Mouse (Mus musculus): ENCODE results near the gene Dnm3. TPM values are rescaled to one million over a fixed set of nuclear protein-coding genes. Genes with fewer than 3 reads are reported as not detected.

The Dnm3 gene
- total RNA-seq, 1 experiment, result 0.49 TPM

DNA sequence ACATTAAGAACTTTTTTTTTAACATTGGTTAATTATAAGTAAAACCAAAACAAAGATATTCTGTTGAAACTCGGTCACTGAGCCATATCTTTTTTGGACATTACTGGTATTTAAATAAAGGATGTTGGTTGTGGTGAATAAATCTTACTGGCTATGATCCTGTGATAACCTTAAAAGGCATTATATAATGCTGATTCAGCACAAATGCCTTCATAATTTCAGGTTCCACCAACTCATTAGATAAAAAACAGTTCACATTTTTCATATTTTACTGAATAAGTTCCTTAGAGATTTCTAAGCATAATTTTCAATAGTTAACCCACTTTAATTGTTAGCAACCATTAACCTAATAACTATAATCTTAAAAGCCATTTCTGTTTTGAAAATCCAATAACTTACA lies 4.9 kb downstream of the Dnm3 start:
- TF ChIP-seq MAFK (IDR thresholded peaks at IDR 0.05; ENCODE audit: insufficient read depth, low read depth, low read length) (peak; percentile 94), ZC3H11A (IDR thresholded peaks at IDR 0.05; ENCODE audit: borderline replicate concordance, low read depth, low read length) (no peak)
- no peak overlapping the region for H3K4me3 ChIP-seq (ENCODE audit: insufficient read depth in 1 of 2, low read depth in 1 of 2, low read length in 2 of 2, poor library complexity in 1 of 2, severe bottlenecking in 1 of 2)
- H3K9ac ChIP-seq (ENCODE audit: insufficient read depth, low read depth, low read length, poor library complexity, severe bottlenecking), result no peak overlapping the region
- H3K4me1 ChIP-seq (ENCODE audit: control insufficient read depth in 2 of 2, insufficient read depth in 2 of 2, low read length in 2 of 2, poor library complexity in 1 of 2), result no peaks in the 10 kb centered on the region
- no peaks in the 10 kb centered on the region for H3K9me3 ChIP-seq (ENCODE audit: control insufficient read depth, insufficient read depth, low read depth, low read length)
- no peaks in the 10 kb centered on the region for H3K36me3 ChIP-seq (ENCODE audit: control insufficient read depth, insufficient read depth, low read length, poor library complexity, severe bottlenecking)
- H3K27ac ChIP-seq (ENCODE audit: insufficient read depth, low read depth, low read length, poor library complexity, severe bottlenecking), result no peak overlapping the region
- in situ Hi-C loops (cut with MboI; ENCODE audit: low sequenced_read_pairs in 2 of 2, unreplicated experiment in 2 of 2), result no loop called here
- no peak for DNase-seq (ENCODE audit: low read depth, low spot score)

DNA sequence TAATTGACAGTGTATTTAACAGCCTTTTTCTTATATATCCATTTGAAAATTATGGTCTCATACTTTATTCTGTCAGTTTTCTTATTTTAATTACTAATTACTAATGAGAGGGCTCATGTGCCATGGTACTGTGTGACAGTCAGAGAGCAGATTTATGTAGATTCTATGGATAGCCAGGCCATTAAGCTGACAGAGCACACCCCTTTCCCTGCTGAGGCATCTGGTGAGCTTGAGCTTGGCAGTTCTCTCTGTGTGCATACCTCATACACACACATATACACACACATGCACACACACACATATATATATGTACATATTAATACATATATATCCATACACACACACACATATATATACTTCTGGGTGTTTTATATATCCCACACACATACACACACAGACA lies 6.7 kb downstream of the Dnm3 start:
- Histone ChIP-seq H3K9ac (ENCODE audit: insufficient read depth, low read depth, low read length, poor library complexity, severe bottlenecking) (no peak overlapping the region), H3K27ac (ENCODE audit: insufficient read depth, low read depth, low read length, poor library complexity, severe bottlenecking) (no peak overlapping the region), H3K4me1 (ENCODE audit: control insufficient read depth in 2 of 2, insufficient read depth in 2 of 2, low read length in 2 of 2, poor library complexity in 1 of 2) (no peaks in the 10 kb centered on the region), H3K9me3 (ENCODE audit: control insufficient read depth, insufficient read depth, low read depth, low read length) (no peaks in the 10 kb centered on the region), H3K4me3 (ENCODE audit: insufficient read depth in 1 of 2, low read depth in 1 of 2, low read length in 2 of 2, poor library complexity in 1 of 2, severe bottlenecking in 1 of 2) (no peak overlapping the region), H3K36me3 (ENCODE audit: control insufficient read depth, insufficient read depth, low read length, poor library complexity, severe bottlenecking) (no peaks in the 10 kb centered on the region)
- TF ChIP-seq ZC3H11A (IDR thresholded peaks at IDR 0.05; ENCODE audit: borderline replicate concordance, low read depth, low read length), result no peak
- TF ChIP-seq ZNF384 (IDR thresholded peaks at IDR 0.05; ENCODE audit: low read depth, low read length), result no peak
- no peak for TF ChIP-seq CHD2 (IDR thresholded peaks at IDR 0.05; ENCODE audit: low read depth, low read length)
- TF ChIP-seq MAFK (IDR thresholded peaks at IDR 0.05; ENCODE audit: insufficient read depth, low read depth, low read length), result no peak
- no peak for TF ChIP-seq HCFC1 (IDR thresholded peaks at IDR 0.05; ENCODE audit: borderline replicate concordance, insufficient read depth, low read length)
- in situ Hi-C loops (cut with MboI; ENCODE audit: low sequenced_read_pairs in 2 of 2, unreplicated experiment in 2 of 2), result no loop called here
- DNase-seq (ENCODE audit: low read depth, low spot score), result no peak

DNA sequence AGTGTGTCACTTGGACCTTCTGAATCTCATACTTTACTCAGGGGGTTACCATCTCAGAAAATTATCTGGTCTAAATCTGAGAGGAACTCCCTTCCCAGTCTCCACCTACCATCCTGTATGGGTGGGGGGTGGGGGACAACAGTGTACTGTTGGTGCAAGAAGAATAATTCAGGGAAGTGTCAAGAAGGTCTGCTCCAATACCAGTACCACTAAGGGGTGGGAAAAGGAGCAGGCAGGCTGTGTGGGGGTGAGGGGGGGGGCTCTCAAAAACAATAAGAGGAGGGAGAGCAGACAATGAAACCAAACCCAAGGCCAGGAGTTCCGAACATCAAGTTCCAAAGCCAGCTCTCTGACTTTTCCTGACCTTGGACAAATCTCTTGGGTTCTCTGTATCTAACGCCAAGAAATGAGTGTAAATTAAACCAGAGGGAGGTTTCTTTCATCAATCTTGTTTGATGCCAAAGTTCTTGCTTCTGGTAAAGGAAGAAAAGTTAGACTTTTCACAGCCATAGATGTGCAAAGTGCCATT lies 8.0 kb downstream of the Dnm3 start:
- Histone ChIP-seq H3K4me3 (ENCODE audit: insufficient read depth in 1 of 2, low read depth in 1 of 2, low read length in 2 of 2, poor library complexity in 1 of 2, severe bottlenecking in 1 of 2) (no peak overlapping the region), H3K9ac (ENCODE audit: insufficient read depth, low read depth, low read length, poor library complexity, severe bottlenecking) (no peak overlapping the region), H3K27ac (ENCODE audit: insufficient read depth, low read depth, low read length, poor library complexity, severe bottlenecking) (no peak overlapping the region), H3K4me1 (ENCODE audit: control insufficient read depth in 2 of 2, insufficient read depth in 2 of 2, low read length in 2 of 2, poor library complexity in 1 of 2) (no peaks in the 10 kb centered on the region), H3K9me3 (ENCODE audit: control insufficient read depth, insufficient read depth, low read depth, low read length) (no peaks in the 10 kb centered on the region), H3K36me3 (ENCODE audit: control insufficient read depth, insufficient read depth, low read length, poor library complexity, severe bottlenecking) (no peaks in the 10 kb centered on the region)
- no peak for DNase-seq (ENCODE audit: low read depth, low spot score)
- no peak for TF ChIP-seq HCFC1 (IDR thresholded peaks at IDR 0.05; ENCODE audit: borderline replicate concordance, insufficient read depth, low read length)
- no peak for TF ChIP-seq ZC3H11A (IDR thresholded peaks at IDR 0.05; ENCODE audit: borderline replicate concordance, low read depth, low read length)
- no peak for TF ChIP-seq CHD2 (IDR thresholded peaks at IDR 0.05; ENCODE audit: low read depth, low read length)
- no peak for TF ChIP-seq MAFK (IDR thresholded peaks at IDR 0.05; ENCODE audit: insufficient read depth, low read depth, low read length)
- TF ChIP-seq ZNF384 (IDR thresholded peaks at IDR 0.05; ENCODE audit: low read depth, low read length), result no peak
- in situ Hi-C loops (cut with MboI; ENCODE audit: low sequenced_read_pairs in 2 of 2, unreplicated experiment in 2 of 2), result no loop called here

DNA sequence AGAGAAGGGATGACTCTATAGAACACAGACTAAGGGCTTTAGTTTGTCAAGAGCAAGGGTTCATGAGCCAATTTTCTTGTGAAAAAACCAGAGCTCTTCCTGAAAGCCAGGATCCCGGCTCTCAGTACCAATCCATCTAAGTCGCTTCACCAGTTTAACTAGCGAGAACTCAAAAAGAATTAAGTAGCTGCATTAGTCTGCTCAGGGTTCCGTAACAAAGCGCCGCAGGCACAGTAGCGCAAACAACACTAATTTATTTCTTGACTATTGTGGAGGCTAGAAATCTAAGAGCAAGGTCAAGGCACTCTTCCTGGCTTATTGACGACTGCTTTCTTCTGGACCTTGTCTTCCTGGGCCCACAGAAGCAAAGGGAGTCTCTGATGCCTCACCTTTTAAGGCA lies 14.2 kb downstream of the Dnm3 start:
- no peaks in the 10 kb centered on the region for H3K9me3 ChIP-seq (ENCODE audit: control insufficient read depth, insufficient read depth, low read depth, low read length)
- no peaks in the 10 kb centered on the region for H3K36me3 ChIP-seq (ENCODE audit: control insufficient read depth, insufficient read depth, low read length, poor library complexity, severe bottlenecking)
- DNase-seq (ENCODE audit: low read depth, low spot score), result no peak
- H3K4me1 ChIP-seq (ENCODE audit: control insufficient read depth in 2 of 2, insufficient read depth in 2 of 2, low read length in 2 of 2, poor library complexity in 1 of 2), result no peaks in the 10 kb centered on the region
- H3K9ac ChIP-seq (ENCODE audit: insufficient read depth, low read depth, low read length, poor library complexity, severe bottlenecking), result no peak overlapping the region
- no peak overlapping the region for H3K27ac ChIP-seq (ENCODE audit: insufficient read depth, low read depth, low read length, poor library complexity, severe bottlenecking)
- no peak overlapping the region for H3K4me3 ChIP-seq (ENCODE audit: insufficient read depth in 1 of 2, low read depth in 1 of 2, low read length in 2 of 2, poor library complexity in 1 of 2, severe bottlenecking in 1 of 2)
- in situ Hi-C loops (cut with MboI; ENCODE audit: low sequenced_read_pairs in 2 of 2, unreplicated experiment in 2 of 2), result no loop called here
- TF ChIP-seq MAFK (IDR thresholded peaks at IDR 0.05; ENCODE audit: insufficient read depth, low read depth, low read length) (no peak), CHD2 (IDR thresholded peaks at IDR 0.05; ENCODE audit: low read depth, low read length) (no peak), ZNF384 (IDR thresholded peaks at IDR 0.05; ENCODE audit: low read depth, low read length) (no peak), HCFC1 (IDR thresholded peaks at IDR 0.05; ENCODE audit: borderline replicate concordance, insufficient read depth, low read length) (no peak), ZC3H11A (IDR thresholded peaks at IDR 0.05; ENCODE audit: borderline replicate concordance, low read depth, low read length) (no peak)

DNA sequence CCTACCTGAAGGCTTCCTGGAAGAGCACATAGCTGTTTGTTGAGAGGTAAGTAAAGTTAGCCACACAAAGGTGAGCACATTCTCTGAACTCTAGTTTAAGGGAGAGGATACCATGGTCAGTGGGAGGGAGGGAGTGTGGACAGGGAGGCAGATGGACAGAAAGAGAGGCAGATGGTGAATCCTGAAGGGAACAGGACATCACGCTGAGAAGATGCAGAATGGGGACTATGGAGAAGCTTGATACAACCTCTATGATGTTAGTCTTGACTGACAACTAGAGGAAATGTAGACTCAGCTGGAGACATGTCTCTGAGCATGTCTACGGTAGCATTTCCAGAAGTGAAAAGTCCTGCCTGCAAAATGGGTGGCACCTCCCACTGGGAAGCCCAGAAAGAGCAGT lies 19.1 kb downstream of the Dnm3 start:
- Histone ChIP-seq H3K4me1 (ENCODE audit: control insufficient read depth in 2 of 2, insufficient read depth in 2 of 2, low read length in 2 of 2, poor library complexity in 1 of 2) (no peaks in the 10 kb centered on the region), H3K27ac (ENCODE audit: insufficient read depth, low read depth, low read length, poor library complexity, severe bottlenecking) (no peak overlapping the region), H3K9ac (ENCODE audit: insufficient read depth, low read depth, low read length, poor library complexity, severe bottlenecking) (no peak overlapping the region), H3K4me3 (ENCODE audit: insufficient read depth in 1 of 2, low read depth in 1 of 2, low read length in 2 of 2, poor library complexity in 1 of 2, severe bottlenecking in 1 of 2) (no peak overlapping the region), H3K9me3 (ENCODE audit: control insufficient read depth, insufficient read depth, low read depth, low read length) (no peaks in the 10 kb centered on the region), H3K36me3 (ENCODE audit: control insufficient read depth, insufficient read depth, low read length, poor library complexity, severe bottlenecking) (no peaks in the 10 kb centered on the region)
- no peak for TF ChIP-seq ZC3H11A (IDR thresholded peaks at IDR 0.05; ENCODE audit: borderline replicate concordance, low read depth, low read length)
- TF ChIP-seq ZNF384 (IDR thresholded peaks at IDR 0.05; ENCODE audit: low read depth, low read length), result no peak
- TF ChIP-seq HCFC1 (IDR thresholded peaks at IDR 0.05; ENCODE audit: borderline replicate concordance, insufficient read depth, low read length), result no peak
- TF ChIP-seq MAFK (IDR thresholded peaks at IDR 0.05; ENCODE audit: insufficient read depth, low read depth, low read length), result no peak
- no peak for TF ChIP-seq CHD2 (IDR thresholded peaks at IDR 0.05; ENCODE audit: low read depth, low read length)
- no peak for DNase-seq (ENCODE audit: low read depth, low spot score)
- in situ Hi-C loops (cut with MboI; ENCODE audit: low sequenced_read_pairs in 2 of 2, unreplicated experiment in 2 of 2), result no loop called here

All from ES-E14 (cell line).